Mouse (Mus musculus) ES-E14 (cell line): ENCODE data around the gene Psmd2.

Experiments used
- CHD2 ChIP-seq: IDR thresholded peaks from 2 replicates; pipeline ENCODE4 v1.6.1; 2014; ENCODE audit warnings: mild to moderate bottlenecking, low read depth, low read length, inconsistent platforms
- HCFC1 ChIP-seq: IDR thresholded peaks from 2 replicates; pipeline ENCODE4 v1.6.1; 2012; ENCODE audit warnings: low read length, inconsistent platforms, borderline replicate concordance; ENCODE audit not compliant: insufficient read depth
- MAFK ChIP-seq: IDR thresholded peaks from 2 replicates; pipeline ENCODE4 v1.6.1; 2014; ENCODE audit warnings: mild to moderate bottlenecking, low read depth, low read length, inconsistent platforms; ENCODE audit not compliant: insufficient read depth
- ZC3H11A ChIP-seq: IDR thresholded peaks from 2 replicates; pipeline ENCODE4 v1.6.1; 2012; ENCODE audit warnings: low read depth, mild to moderate bottlenecking, inconsistent platforms, low read length, borderline replicate concordance
- ZNF384 ChIP-seq: IDR thresholded peaks from 2 replicates; pipeline ENCODE4 v1.6.1; 2012; ENCODE audit warnings: low read depth, low read length, inconsistent platforms

- TF ChIP-seq ZNF384 = no peak
- no peak for TF ChIP-seq MAFK
- TF ChIP-seq HCFC1 = no peak
- TF ChIP-seq CHD2 = no peak
- TF ChIP-seq ZC3H11A = no peak
These were observed 60.7 kb downstream of the Psmd2 start for GRCm38 (mm10) chr16:20712190-20712589.
